Mouse (Mus musculus): ENCODE data around the gene Ccdc32. TPM values are rescaled to one million over a fixed set of nuclear protein-coding genes. Genes with fewer than 3 reads are reported as not detected.

Gene Ccdc32
- total RNA-seq, 4 experiments from 2014 or later, result 2.9 to 5.4 (median 4.2) TPM

- peak; percentile 41 to 63 for DNase-seq (ENCODE audit: low spot score in 2 of 2)
Observed at GRCm38 (mm10) chr2:119015604-119016180, 13.5 kb downstream of the Ccdc32 start.

DNA sequence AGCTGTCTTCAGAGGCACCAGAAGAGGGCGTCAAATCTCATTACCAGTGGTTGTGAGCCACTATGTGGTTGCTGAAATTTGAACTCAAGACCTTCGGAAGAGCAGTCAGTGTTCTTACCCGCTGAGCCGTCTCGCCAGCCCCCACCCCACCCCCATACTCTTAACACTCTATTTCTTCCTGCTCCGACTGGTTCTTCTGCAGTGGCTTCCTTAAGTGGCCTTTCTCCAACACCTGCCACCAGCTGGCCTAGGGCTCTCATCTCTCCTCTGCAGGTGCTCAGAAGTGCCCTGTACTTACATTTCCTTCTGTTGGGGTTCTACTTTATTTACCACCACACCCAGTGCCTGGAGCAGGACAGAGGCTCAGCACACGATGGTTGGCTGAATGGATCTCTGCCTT, 14.2 kb downstream of the Ccdc32 start:
- no peak for DNase-seq (ENCODE audit: low spot score in 2 of 2)

GRCm38 (mm10) chr2:119009376-119009775, 19.8 kb downstream of the Ccdc32 start:
- DNase-seq (ENCODE audit: low spot score in 2 of 2), result no peak

DNA sequence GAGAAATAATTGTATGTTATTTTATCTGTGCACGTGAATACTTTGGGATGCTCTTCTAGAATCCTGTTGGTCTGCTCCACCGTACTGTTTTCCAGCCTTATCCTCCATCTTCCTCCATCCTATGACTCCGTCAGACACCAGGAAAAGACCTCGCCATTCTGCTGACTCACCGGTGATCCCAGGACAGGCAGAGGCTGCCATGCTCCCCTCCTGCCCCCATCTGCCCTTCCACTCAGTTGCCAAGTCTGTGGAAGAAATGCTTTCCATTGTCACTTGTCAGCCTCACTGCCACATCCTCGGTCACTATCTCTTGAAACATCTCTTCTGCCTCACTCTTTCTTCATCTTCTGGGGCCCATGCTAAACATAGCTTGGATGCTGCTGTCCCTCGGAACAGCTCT, 22.3 kb downstream of the Ccdc32 start:
- no peak for DNase-seq (ENCODE audit: low spot score in 2 of 2)

GRCm38 (mm10) chr2:118999025-118999639, 30.1 kb downstream of the Ccdc32 start:
- DNase-seq (ENCODE audit: low spot score in 2 of 2), result no peak

- DNase-seq (ENCODE audit: low spot score in 2 of 2), result no peak
Observed at GRCm38 (mm10) chr2:118998115-118998866, 30.9 kb downstream of the Ccdc32 start.

- no peak for DNase-seq (ENCODE audit: low spot score in 2 of 2)
Observed at GRCm38 (mm10) chr2:118996798-118997105, 32.4 kb downstream of the Ccdc32 start.

- DNase-seq (ENCODE audit: low spot score in 2 of 2), result no peak
Observed at GRCm38 (mm10) chr2:118995919-118996797, 33.0 kb downstream of the Ccdc32 start.

GRCm38 (mm10) chr2:118995490-118995889, 33.7 kb downstream of the Ccdc32 start:
- no peak for DNase-seq (ENCODE audit: low spot score in 2 of 2)

- no peak for DNase-seq (ENCODE audit: low spot score in 2 of 2)
Observed at GRCm38 (mm10) chr2:118983812-118984211, 45.4 kb downstream of the Ccdc32 start.

- no peak for DNase-seq (ENCODE audit: low spot score in 2 of 2)
Observed at GRCm38 (mm10) chr2:118980841-118981240, 48.4 kb downstream of the Ccdc32 start.

DNA sequence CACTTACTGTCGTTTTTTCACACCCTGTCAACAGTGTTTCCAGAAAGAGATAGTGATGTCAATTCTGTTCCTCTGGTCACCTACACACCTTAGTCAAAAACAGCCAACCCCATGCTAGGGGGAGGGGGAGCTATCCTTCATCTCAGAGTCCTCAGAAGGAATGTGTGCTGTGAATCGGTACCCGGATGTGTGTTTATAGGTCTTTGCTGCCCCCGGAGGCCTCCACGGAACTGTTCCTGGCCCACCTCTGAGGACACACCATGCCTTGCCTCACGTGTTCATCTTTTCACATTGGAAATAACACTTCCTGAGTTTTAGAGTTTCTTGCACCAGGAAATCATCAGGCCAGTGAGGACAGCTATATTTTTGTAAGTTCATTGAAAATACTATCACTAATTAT, 51.1 kb downstream of the Ccdc32 start:
- no peak for DNase-seq (ENCODE audit: low spot score in 2 of 2)

GRCm38 (mm10) chr2:118976941-118977340, 52.3 kb downstream of the Ccdc32 start:
- no peak for DNase-seq (ENCODE audit: low spot score in 2 of 2)

GRCm38 (mm10) chr2:118976282-118976929, 52.8 kb downstream of the Ccdc32 start:
- DNase-seq (ENCODE audit: low spot score in 2 of 2), result peak; percentile 76 to 77

- no peak for DNase-seq (ENCODE audit: low spot score in 2 of 2)
Observed at GRCm38 (mm10) chr2:118975855-118976254, 53.3 kb downstream of the Ccdc32 start.

- DNase-seq (ENCODE audit: low spot score in 2 of 2), result peak; percentile 69 to 74
Observed at GRCm38 (mm10) chr2:118972687-118973376, 56.4 kb downstream of the Ccdc32 start.

- no peak for DNase-seq (ENCODE audit: low spot score in 2 of 2)
Observed at GRCm38 (mm10) chr2:118972048-118972447, 57.1 kb downstream of the Ccdc32 start.

DNA sequence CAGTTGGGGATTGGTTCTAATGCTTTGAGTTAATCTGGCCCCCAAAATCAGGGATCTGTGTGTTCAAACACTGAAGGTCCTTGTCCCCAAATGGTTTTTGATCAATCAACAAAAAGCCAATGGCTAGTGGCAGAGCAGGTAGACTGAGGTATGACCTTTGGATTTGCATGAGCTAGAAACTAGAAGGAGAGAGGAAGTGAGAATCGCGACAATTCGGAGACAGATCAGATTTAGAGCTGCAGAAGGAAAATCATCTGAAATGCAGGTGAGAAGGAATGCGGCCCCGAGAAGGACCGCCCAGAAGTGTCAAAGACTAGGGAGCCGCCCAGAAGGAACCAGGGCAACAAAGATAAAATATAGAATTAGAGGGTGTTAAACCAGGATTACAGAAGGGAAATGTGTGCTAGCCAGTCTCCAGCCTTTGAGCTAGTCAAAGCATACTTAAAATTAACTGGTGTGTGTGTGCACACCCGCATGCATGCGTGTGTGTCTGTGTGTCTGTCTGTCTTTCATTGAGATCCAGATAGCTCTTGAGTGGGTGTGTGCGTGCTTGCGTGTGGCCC, 59.5 kb downstream of the Ccdc32 start:
- DNase-seq (ENCODE audit: low spot score in 2 of 2), result no peak

All from gastrocnemius, adult 8-10 months (tissue).